Mouse (Mus musculus): ENCODE data around the gene Ttc13. TPM values are rescaled to one million over a fixed set of nuclear protein-coding genes. Genes with fewer than 3 reads are reported as not detected.
A peak's percentile ranks its signal among the peaks of the same experiment; 100 is the strongest.

Ttc13 gene
- polyA plus RNA-seq, 1 experiment from 2014 or later, result 42.8 TPM

GRCm38 (mm10) chr8:124672345-124672744 is 49.4 kb downstream of the Ttc13 start:
- Histone ChIP-seq H3K36me3 (no peaks in the 10 kb centered on the region), H3K4me1 (replicated peaks) (0 out of 2 replicates have a peak, but pooled peaks cover 2% of the 10 kb centered on the region)
- WGBS, result 94% methylated on average over 2 of the region's 2 CpGs

GRCm38 (mm10) chr8:124668798-124669197 is 53.0 kb downstream of the Ttc13 start:
- H3K4me3 ChIP-seq (replicated peaks), result no peak overlapping the region
- ATAC-seq, result no peak
- H3K27me3 ChIP-seq (replicated peaks), result no peaks in the 10 kb centered on the region
- 76% methylated on average over 3 of the region's 3 CpGs for WGBS
- no peak overlapping the region for H3K27ac ChIP-seq
- H3K4me1 ChIP-seq (replicated peaks), result peaks cover under 1% of the 10 kb centered on the region; the same call in 1 of the 2 replicates
- H3K9ac ChIP-seq, result no peak overlapping the region
- no peaks in the 10 kb centered on the region for H3K36me3 ChIP-seq
- no peaks in the 10 kb centered on the region for H3K9me3 ChIP-seq
- no peak overlapping the region for H3K4me2 ChIP-seq (replicated peaks)

More at GRCm38 (mm10) chr8:124672345-124672744, 49.4 kb downstream of the Ttc13 start:
- no peaks in the 10 kb centered on the region for H3K9me3 ChIP-seq
- no peak overlapping the region for H3K4me3 ChIP-seq (replicated peaks)
- no peak overlapping the region for H3K4me2 ChIP-seq (replicated peaks)
- ATAC-seq, result no peak
- H3K27me3 ChIP-seq (replicated peaks), result no peaks in the 10 kb centered on the region
- no peak overlapping the region for H3K9ac ChIP-seq
- no peak overlapping the region for H3K27ac ChIP-seq

GRCm38 (mm10) chr8:124664414-124664813 is 57.4 kb downstream of the Ttc13 start:
- peaks cover 27% of the 10 kb centered on the region for H3K4me1 ChIP-seq (replicated peaks)
- no peak overlapping the region for H3K4me3 ChIP-seq (replicated peaks)
- no peaks in the 10 kb centered on the region for H3K9me3 ChIP-seq
- WGBS, result 65% methylated on average over 3 of the region's 3 CpGs
- no peaks in the 10 kb centered on the region for H3K36me3 ChIP-seq
- no peak for ATAC-seq
- H3K27ac ChIP-seq, result peak overlapping the region; percentile 93
- H3K27me3 ChIP-seq (replicated peaks), result no peaks in the 10 kb centered on the region
- H3K4me2 ChIP-seq (replicated peaks), result 0 out of 2 replicates have a peak overlapping the region, but pooled peaks have one; percentile 74
- H3K9ac ChIP-seq, result no peak overlapping the region

GRCm38 (mm10) chr8:124663874-124664230 is 57.9 kb downstream of the Ttc13 start:
- no peak for ATAC-seq

GRCm38 (mm10) chr8:124663112-124663873 is 58.5 kb downstream of the Ttc13 start, which contains the start of gene 2310022B05Rik:
Gene 2310022B05Rik, minus strand, starts transcription at chr8:124663369.
- peak within 1 kb of the TSS; percentile 82 for H3K4me3 ChIP-seq (replicated peaks)
- peak within 1 kb of the TSS; percentile 89 for H3K9ac ChIP-seq
- peaks cover 33% of the 10 kb centered on the region for H3K4me1 ChIP-seq (replicated peaks)
- WGBS, result 1% methylated on average over 59 of the region's 69 CpGs
- H3K27me3 ChIP-seq (replicated peaks), result no peaks in the 10 kb centered on the region
- peak within 1 kb of the TSS; percentile 74 for H3K4me2 ChIP-seq (replicated peaks)
- ATAC-seq, result peak; percentile 93
- H3K27ac ChIP-seq, result peak within 1 kb of the TSS; percentile 93
- H3K9me3 ChIP-seq, result no peaks in the 10 kb centered on the region
- H3K36me3 ChIP-seq, result no peaks in the 10 kb centered on the region

More at GRCm38 (mm10) chr8:124663874-124664230, 57.9 kb downstream of the Ttc13 start:
- peaks cover 30% of the 10 kb centered on the region for H3K4me1 ChIP-seq (replicated peaks)
- H3K4me3 ChIP-seq (replicated peaks), result peak overlapping the region; percentile 82
- H3K27ac ChIP-seq, result peak overlapping the region; percentile 93
- H3K4me2 ChIP-seq (replicated peaks), result peak overlapping the region; percentile 74
- H3K9me3 ChIP-seq, result no peaks in the 10 kb centered on the region
- no peaks in the 10 kb centered on the region for H3K36me3 ChIP-seq
- H3K27me3 ChIP-seq (replicated peaks), result no peaks in the 10 kb centered on the region
- 30% methylated on average over 4 of the region's 4 CpGs for WGBS
- H3K9ac ChIP-seq, result peak overlapping the region; percentile 89

GRCm38 (mm10) chr8:124662446-124663111 is 59.2 kb downstream of the Ttc13 start:
- Histone ChIP-seq H3K4me2 (replicated peaks) (peak overlapping the region; percentile 74), H3K9me3 (no peaks in the 10 kb centered on the region), H3K27me3 (replicated peaks) (no peaks in the 10 kb centered on the region), H3K4me3 (replicated peaks) (peak overlapping the region; percentile 82), H3K9ac (peak overlapping the region; percentile 89), H3K4me1 (replicated peaks) (peaks cover 39% of the 10 kb centered on the region), H3K36me3 (no peaks in the 10 kb centered on the region), H3K27ac (peak overlapping the region; percentile 93)
- peak; percentile 57 for ATAC-seq
- WGBS, result under 1% methylated on average over 49 of the region's 49 CpGs

- H3K4me1 ChIP-seq (replicated peaks), result peaks cover 40% of the 10 kb centered on the region
- no peak for ATAC-seq
- peak overlapping the region; percentile 82 for H3K4me3 ChIP-seq (replicated peaks)
- no peak overlapping the region for H3K27ac ChIP-seq
- no peaks in the 10 kb centered on the region for H3K27me3 ChIP-seq (replicated peaks)
- H3K9ac ChIP-seq, result peak overlapping the region; percentile 89
- H3K9me3 ChIP-seq, result no peaks in the 10 kb centered on the region
- no peaks in the 10 kb centered on the region for H3K36me3 ChIP-seq
- WGBS, result 20% methylated on average over 9 of the region's 9 CpGs
- H3K4me2 ChIP-seq (replicated peaks), result peak overlapping the region; percentile 74
Observed at GRCm38 (mm10) chr8:124661781-124662180, 60.0 kb downstream of the Ttc13 start.

GRCm38 (mm10) chr8:124658415-124658814 is 63.4 kb downstream of the Ttc13 start:
- H3K9me3 ChIP-seq, result no peaks in the 10 kb centered on the region
- ATAC-seq, result peak; percentile 79
- no peaks in the 10 kb centered on the region for H3K27me3 ChIP-seq (replicated peaks)
- H3K4me3 ChIP-seq (replicated peaks), result no peak overlapping the region
- H3K36me3 ChIP-seq, result no peaks in the 10 kb centered on the region
- H3K27ac ChIP-seq, result 0 out of 2 replicates have a peak overlapping the region, but pooled peaks have one; percentile 34
- H3K4me2 ChIP-seq (replicated peaks), result no peak overlapping the region
- 28% methylated on average over 2 of the region's 2 CpGs for WGBS
- H3K9ac ChIP-seq, result no peak overlapping the region
- H3K4me1 ChIP-seq (replicated peaks), result peaks cover 55% of the 10 kb centered on the region

- Histone ChIP-seq H3K9me3 (no peaks in the 10 kb centered on the region), H3K9ac (no peak overlapping the region), H3K4me1 (replicated peaks) (peaks cover 58% of the 10 kb centered on the region), H3K27ac (0 out of 2 replicates have a peak overlapping the region, but pooled peaks have one; percentile 34), H3K4me2 (replicated peaks) (no peak overlapping the region), H3K36me3 (no peaks in the 10 kb centered on the region), H3K4me3 (replicated peaks) (no peak overlapping the region), H3K27me3 (replicated peaks) (no peaks in the 10 kb centered on the region)
- 74% methylated on average over 7 of the region's 7 CpGs for WGBS
- ATAC-seq, result peak; percentile 20; the same call in 1 of the 2 replicates
Observed at GRCm38 (mm10) chr8:124657961-124658360, 63.8 kb downstream of the Ttc13 start.

- H3K4me1 ChIP-seq (replicated peaks), result peaks cover 50% of the 10 kb centered on the region
- WGBS, result 55% methylated on average over 28 of the region's 28 CpGs
- H3K27ac ChIP-seq, result peak overlapping the region; percentile 84
- H3K4me3 ChIP-seq (replicated peaks), result no peak overlapping the region
- H3K9ac ChIP-seq, result no peak overlapping the region
- no peak for ATAC-seq
- 0 out of 2 replicates have a peak overlapping the region, but pooled peaks have one; percentile 2 for H3K4me2 ChIP-seq (replicated peaks)
- no peaks in the 10 kb centered on the region for H3K9me3 ChIP-seq
- no peaks in the 10 kb centered on the region for H3K27me3 ChIP-seq (replicated peaks)
- no peaks in the 10 kb centered on the region for H3K36me3 ChIP-seq
Observed at GRCm38 (mm10) chr8:124653568-124654475, 68.0 kb downstream of the Ttc13 start.

- no peak overlapping the region for H3K9ac ChIP-seq
- 0 out of 2 replicates have a peak overlapping the region, but pooled peaks have one; percentile 22 for H3K4me2 ChIP-seq (replicated peaks)
- peaks cover 43% of the 10 kb centered on the region for H3K4me1 ChIP-seq (replicated peaks)
- H3K4me3 ChIP-seq (replicated peaks), result no peak overlapping the region
- WGBS, result 24% methylated on average over 4 of the region's 4 CpGs
- H3K36me3 ChIP-seq, result no peaks in the 10 kb centered on the region
- H3K9me3 ChIP-seq, result no peaks in the 10 kb centered on the region
- peak; percentile 44 for ATAC-seq
- H3K27me3 ChIP-seq (replicated peaks), result no peaks in the 10 kb centered on the region
- H3K27ac ChIP-seq, result peak overlapping the region; percentile 84
Observed at GRCm38 (mm10) chr8:124652546-124652945, 69.2 kb downstream of the Ttc13 start.
